Mouse (Mus musculus) midbrain, postnatal 0 days (tissue): ENCODE results near the gene Omg. TPM values are rescaled to one million over a fixed set of nuclear protein-coding genes. Genes with fewer than 3 reads are reported as not detected.

ENCODE experiments used
- ATAC-seq: fragments of 200-750 bp; cut with Nextera tagmentation; 2 replicates; pipeline ENCODE4 v1.8.0; 2017; ENCODE audit warnings: moderate number of reproducible peaks, mild to moderate bottlenecking, moderate TSS enrichment, moderate library complexity; ENCODE audit not compliant: low FRiP score
- DNase-seq: peaks from one replicate; pipeline ENCODE4 v3.0.0-alpha.2; 2015; ENCODE audit warnings: low spot score
- H3K27ac ChIP-seq: fragments of 300-500 bp; sonication (generic); 2 replicates; pipeline ENCODE4 v1.5.1; 2014; ENCODE audit warnings: low read depth, mild to moderate bottlenecking, low read length, mixed read lengths
- H3K27me3 ChIP-seq: fragments of 300-500 bp; sonication (generic); 2 replicates; pipeline ENCODE4 v1.6.1; 2014; ENCODE audit warnings: low read length, control low read depth, mixed read lengths; ENCODE audit not compliant: insufficient read depth
- H3K36me3 ChIP-seq: fragments of 300-500 bp; sonication (generic); 2 replicates; pipeline ENCODE4 v1.6.1; 2014; ENCODE audit warnings: low read length, control low read depth, mixed read lengths; ENCODE audit not compliant: insufficient read depth
- H3K4me1 ChIP-seq: fragments of 300-500 bp; sonication (generic); 2 replicates; pipeline ENCODE4 v1.6.1; 2014; ENCODE audit warnings: mild to moderate bottlenecking, control low read depth, antibody characterized with exemption, low read length, mixed read lengths; ENCODE audit not compliant: insufficient read depth
- H3K4me2 ChIP-seq: fragments of 300-500 bp; sonication (generic); 2 replicates; pipeline ENCODE4 v1.6.1; 2014; ENCODE audit warnings: low read depth, mild to moderate bottlenecking, low read length, mixed read lengths; ENCODE audit not compliant: poor library complexity, severe bottlenecking
- H3K4me3 ChIP-seq: fragments of 300-500 bp; sonication (generic); 2 replicates; pipeline ENCODE4 v1.5.1; 2014; ENCODE audit warnings: low read depth, mild to moderate bottlenecking, low read length, moderate library complexity
- H3K9ac ChIP-seq: fragments of 300-500 bp; sonication (generic); replicated peaks from 2 replicates; pipeline ENCODE4 v1.6.1; 2014; ENCODE audit warnings: mild to moderate bottlenecking, low read length, moderate library complexity, mixed read lengths; ENCODE audit not compliant: poor library complexity, severe bottlenecking
- H3K9me3 ChIP-seq: fragments of 300-500 bp; sonication (generic); 2 replicates; pipeline ENCODE4 v1.6.1; 2016; ENCODE audit warnings: low read length, control low read depth
- CTCF ChIP-seq: IDR thresholded peaks from 2 replicates; pipeline ENCODE4 v1.5.1; 2016; ENCODE audit warnings: antibody characterized with exemption, mild to moderate bottlenecking
- WGBS: fragments of 180-500 bp; shearing (Covaris S2); extraction: QIAGEN DNeasy Blood & Tissue Kit; methylation state at CpG from one replicate; pipeline ENCODE4 v1.1.7; 2014; 5-methylcytosine and 5-hydroxymethylcytosine counted together
- polyA plus RNA-seq: library from polyadenylated mRNA; unstranded; fragments of >200 nt; fragmentation: Nextera tagmentation; extraction: Ambion mirVana; gene quantifications from 2 replicates; pipeline ENCODE4 v1.2.1, GENCODE M21; 2015
- total RNA-seq: library from RNA; depleted of rRNA; stranded (reverse); fragments of >200 nt; gene quantifications from 2 replicates; pipeline ENCODE4 v1.2.3, GENCODE M21; 2014

Omg gene
- total and polyA plus RNA-seq, 2 experiments from 2014 or later = 27.2 to 31.4 TPM

DNA sequence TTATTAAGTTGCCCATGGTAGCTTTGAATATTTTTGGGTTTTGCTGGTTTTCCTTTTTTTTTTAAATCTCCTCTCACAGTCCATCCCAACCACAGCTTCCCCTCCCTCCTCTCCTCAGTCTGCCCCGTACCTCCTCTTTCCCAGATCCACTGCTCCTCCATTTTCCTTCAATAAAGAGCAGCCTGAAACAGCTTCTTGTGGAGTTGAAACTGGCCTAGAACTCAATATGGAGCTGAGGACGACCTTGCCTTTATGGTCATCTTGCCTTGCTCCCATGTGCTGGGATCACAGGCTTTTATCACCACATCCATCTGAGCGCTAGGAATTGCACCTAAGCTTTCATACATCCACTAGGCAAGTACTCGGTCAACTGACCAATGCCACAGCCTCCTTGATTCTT lies 27.6 kb upstream of the Omg start:
- no peaks in the 10 kb centered on the region for H3K4me1 ChIP-seq
- ATAC-seq (no peak), DNase-seq (no peak)
- 97% methylated on average over 4 of the region's 4 CpGs for WGBS
- H3K4me2 ChIP-seq = no peak overlapping the region
- no peak overlapping the region for H3K27ac ChIP-seq
- H3K4me3 ChIP-seq = no peak overlapping the region
- peaks cover 6% of the 10 kb centered on the region; the same call in 1 of the 2 replicates for H3K36me3 ChIP-seq
- TF ChIP-seq CTCF = no peak
- H3K27me3 ChIP-seq = no peaks in the 10 kb centered on the region
- H3K9ac ChIP-seq = no peak overlapping the region
- H3K9me3 ChIP-seq = no peaks in the 10 kb centered on the region

DNA sequence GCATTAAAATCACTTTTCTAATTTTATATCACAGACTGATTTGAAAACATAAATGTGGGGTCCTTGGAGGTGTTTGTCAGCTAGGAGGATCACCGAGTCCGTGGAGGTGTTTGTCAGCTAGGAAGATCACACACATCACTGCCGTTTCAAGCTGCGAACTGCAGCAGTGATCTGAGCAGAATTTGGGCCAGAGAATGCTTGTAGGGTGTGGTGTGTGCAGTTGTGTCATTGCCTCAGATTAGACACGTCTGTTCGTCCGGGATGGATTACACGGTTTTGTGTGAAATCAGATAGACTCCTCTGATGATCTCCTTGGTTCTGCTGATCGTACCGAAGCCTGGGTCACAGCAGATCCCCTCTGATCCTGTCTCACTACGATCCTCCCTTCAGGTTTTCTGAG lies 26.9 kb upstream of the Omg start:
- no peak overlapping the region for H3K27ac ChIP-seq
- H3K27me3 ChIP-seq = no peaks in the 10 kb centered on the region
- no peaks in the 10 kb centered on the region for H3K9me3 ChIP-seq
- no peaks in the 10 kb centered on the region for H3K4me1 ChIP-seq
- H3K36me3 ChIP-seq = peaks cover 6% of the 10 kb centered on the region; the same call in 1 of the 2 replicates
- no peak overlapping the region for H3K4me3 ChIP-seq
- H3K9ac ChIP-seq = no peak overlapping the region
- 68% methylated on average over 11 of the region's 11 CpGs for WGBS
- DNase-seq (no peak), ATAC-seq (no peak)
- no peak overlapping the region for H3K4me2 ChIP-seq
- TF ChIP-seq CTCF = no peak

DNA sequence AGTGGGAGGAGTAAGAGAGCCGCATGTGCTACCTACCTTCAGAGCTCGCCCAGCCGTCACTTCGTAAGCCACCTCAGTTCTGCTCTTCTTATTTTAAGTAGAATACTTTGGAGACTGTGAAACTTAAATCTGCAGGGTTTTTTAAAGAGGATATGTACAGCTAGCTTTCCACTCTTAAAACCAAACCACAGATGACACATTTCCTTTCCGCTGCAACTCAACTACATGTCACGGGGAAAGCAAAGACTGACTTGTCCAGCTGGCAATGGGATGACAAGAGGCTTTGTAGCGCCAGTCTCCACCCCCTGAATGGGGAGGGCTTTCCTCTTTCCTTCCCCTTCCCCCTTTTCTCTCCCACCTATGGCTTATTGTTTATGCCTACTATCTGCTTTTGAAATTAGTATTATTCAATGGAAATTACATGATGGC lies 26.5 kb upstream of the Omg start, which contains the start of the genes Evi2 and Evi2a:
Evi2 (minus strand) TSS at position 257 of the 429 bp plus-strand sequence.
Evi2a (minus strand) TSS at position 277 of the 429 bp plus-strand sequence.
- Histone ChIP-seq H3K36me3 (peaks cover 6% of the 10 kb centered on the region; the same call in 1 of the 2 replicates), H3K4me3 (no peak within 1 kb of the TSS), H3K4me1 (no peaks in the 10 kb centered on the region), H3K4me2 (no peak within 1 kb of the TSS), H3K9ac (no peak within 1 kb of the TSS), H3K9me3 (no peaks in the 10 kb centered on the region), H3K27me3 (no peaks in the 10 kb centered on the region), H3K27ac (no peak within 1 kb of the TSS)
- ATAC-seq (no peak), DNase-seq (no peak)
- no peak for TF ChIP-seq CTCF
- WGBS = 76% methylated on average over 7 of the region's 7 CpGs

DNA sequence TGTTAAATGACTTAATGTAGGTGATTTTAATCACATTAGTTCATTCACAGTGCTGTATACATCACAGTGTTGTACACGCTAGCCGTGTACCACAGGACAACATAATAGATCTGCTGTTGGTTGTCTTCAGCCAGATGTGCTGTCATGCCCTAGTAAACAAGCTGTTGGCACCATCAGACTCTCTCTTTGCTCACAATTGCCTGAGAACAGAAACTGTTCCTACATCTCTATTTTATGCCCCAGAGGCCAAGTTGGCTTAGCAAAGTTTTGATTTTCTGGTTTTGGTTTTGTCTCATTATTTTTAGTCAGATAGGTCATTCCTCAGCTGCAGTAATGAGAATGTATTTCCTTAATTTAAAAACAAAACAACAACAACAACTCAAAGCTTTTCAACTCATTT lies 25.9 kb upstream of the Omg start:
- Histone ChIP-seq H3K27ac (no peak overlapping the region), H3K9me3 (no peaks in the 10 kb centered on the region), H3K9ac (no peak overlapping the region), H3K4me1 (no peaks in the 10 kb centered on the region), H3K4me2 (no peak overlapping the region), H3K27me3 (no peaks in the 10 kb centered on the region), H3K36me3 (peaks cover 6% of the 10 kb centered on the region; the same call in 1 of the 2 replicates), H3K4me3 (no peak overlapping the region)
- DNase-seq (no peak), ATAC-seq (no peak)
- TF ChIP-seq CTCF = no peak
- WGBS = 82% methylated on average over 2 of the region's 2 CpGs

DNA sequence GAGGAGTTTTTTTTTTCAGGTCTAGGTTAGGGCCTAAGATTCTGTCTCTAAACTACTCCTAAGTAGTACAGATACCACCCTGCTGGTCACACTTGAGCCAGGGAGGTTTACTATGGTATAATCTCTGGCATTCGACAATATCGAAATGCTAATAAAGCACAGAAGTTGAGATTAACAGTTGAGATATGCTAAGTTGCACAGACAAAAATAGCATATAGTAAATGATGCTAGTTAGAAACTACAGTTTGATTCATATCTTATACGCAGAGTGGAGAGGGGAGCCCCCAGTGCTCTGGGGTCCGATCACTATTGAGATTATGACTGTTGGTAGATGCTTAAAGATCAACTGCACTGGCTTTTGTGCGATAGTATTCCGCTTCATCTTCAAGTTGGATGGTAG lies 25.3 kb upstream of the Omg start:
- Histone ChIP-seq H3K4me2 (no peak overlapping the region), H3K9me3 (no peaks in the 10 kb centered on the region), H3K4me3 (no peak overlapping the region), H3K4me1 (no peaks in the 10 kb centered on the region), H3K36me3 (peaks cover 6% of the 10 kb centered on the region; the same call in 1 of the 2 replicates), H3K9ac (no peak overlapping the region), H3K27me3 (no peaks in the 10 kb centered on the region), H3K27ac (no peak overlapping the region)
- DNase-seq = no peak
- WGBS = 93% methylated on average over 6 of the region's 6 CpGs
- no peak for ATAC-seq
- no peak for TF ChIP-seq CTCF

DNA sequence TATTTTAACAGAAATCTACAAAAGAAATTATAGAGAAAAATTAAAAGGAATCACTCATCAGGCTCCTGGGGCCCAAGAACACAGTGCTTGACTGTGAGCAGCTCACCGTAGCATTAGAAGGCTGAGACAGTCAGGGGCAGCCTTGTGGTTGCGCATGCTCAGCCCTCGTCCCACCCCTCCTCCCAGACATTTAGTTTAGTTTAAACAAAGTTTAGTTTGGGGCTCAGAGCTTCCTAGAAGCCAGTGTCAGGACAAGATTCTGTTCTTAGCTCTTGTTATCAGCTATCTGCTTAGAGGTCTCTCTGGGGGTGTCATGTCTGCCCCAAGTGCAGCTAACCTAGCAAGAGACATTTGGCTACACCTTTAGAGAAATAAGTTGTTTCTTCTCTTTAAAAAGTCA lies 24.7 kb upstream of the Omg start:
- no peaks in the 10 kb centered on the region for H3K4me1 ChIP-seq
- H3K27ac ChIP-seq = no peak overlapping the region
- TF ChIP-seq CTCF = no peak
- H3K4me3 ChIP-seq = no peak overlapping the region
- no peak for DNase-seq
- H3K4me2 ChIP-seq = no peak overlapping the region
- H3K27me3 ChIP-seq = no peaks in the 10 kb centered on the region
- H3K9me3 ChIP-seq = no peaks in the 10 kb centered on the region
- no peak for ATAC-seq
- 91% methylated on average over 3 of the region's 3 CpGs for WGBS
- H3K36me3 ChIP-seq = peaks cover 6% of the 10 kb centered on the region; the same call in 1 of the 2 replicates
- no peak overlapping the region for H3K9ac ChIP-seq
